Mouse (Mus musculus) c-Kit-negative CD71-positive TER-119-positive erythroid progenitor cells, embryonic 14.5 days (primary cell): ENCODE data around the gene St6galnac5.
"Not testable (repeated sequence)": the region's sequence is repeated elsewhere in the genome, so short reads cannot be mapped to it uniquely, and the experiment has no call there.

ENCODE experiments used
- DNase-seq: peaks from one replicate; pipeline ENCODE4 v3.0.0-alpha.2; 2013; ENCODE audit warnings: low read depth, low spot score

St6galnac5 gene

GRCm38 (mm10) chr3:152793006-152793405 lies 189.0 kb downstream of the St6galnac5 start:
- DNase-seq, result no peak

- DNase-seq, result no peak
Observed at GRCm38 (mm10) chr3:152792601-152793000, 189.4 kb downstream of the St6galnac5 start.

- DNase-seq, result not testable (repeated sequence)
Observed at GRCm38 (mm10) chr3:152788301-152788953, 193.6 kb downstream of the St6galnac5 start.

- not testable (repeated sequence) for DNase-seq
Observed at GRCm38 (mm10) chr3:152784353-152784752, 197.7 kb downstream of the St6galnac5 start.

GRCm38 (mm10) chr3:152783792-152784191 lies 198.3 kb downstream of the St6galnac5 start:
- DNase-seq, result peak; percentile 36

GRCm38 (mm10) chr3:152779819-152780218 lies 202.2 kb downstream of the St6galnac5 start:
- DNase-seq, result no peak

GRCm38 (mm10) chr3:152776872-152777540 lies 205.0 kb downstream of the St6galnac5 start:
- DNase-seq, result no peak

GRCm38 (mm10) chr3:152776363-152776762 lies 205.7 kb downstream of the St6galnac5 start:
- no peak for DNase-seq

- DNase-seq, result no peak
Observed at GRCm38 (mm10) chr3:152770056-152770455, 212.0 kb downstream of the St6galnac5 start.

- no peak for DNase-seq
Observed at GRCm38 (mm10) chr3:152767485-152767884, 214.6 kb downstream of the St6galnac5 start.
